Mouse (Mus musculus) thymus, adult 18-20 months (tissue): ENCODE results near the gene Pdzrn4.

Experiments used
- DNase-seq, 2 experiments: peaks; one replicate each; pipeline ENCODE4 v3.0.0; 2022; ENCODE audit warnings: mixed read lengths in 2 of 2

Gene Pdzrn4

GRCm38 (mm10) chr15:92587431-92587830 lies 190.8 kb downstream of the Pdzrn4 start:
- DNase-seq: no peak

GRCm38 (mm10) chr15:92594721-92595120 lies 198.0 kb downstream of the Pdzrn4 start:
- no peak for DNase-seq

GRCm38 (mm10) chr15:92597011-92597780 lies 200.5 kb downstream of the Pdzrn4 start:
- no peak for DNase-seq

GRCm38 (mm10) chr15:92598380-92599295 lies 202.0 kb downstream of the Pdzrn4 start:
- DNase-seq: no peak

- DNase-seq: no peak
Observed at GRCm38 (mm10) chr15:92599381-92599780, 202.7 kb downstream of the Pdzrn4 start.

GRCm38 (mm10) chr15:92610866-92611265 lies 214.2 kb downstream of the Pdzrn4 start:
- DNase-seq: no peak

GRCm38 (mm10) chr15:92612386-92612785 lies 215.7 kb downstream of the Pdzrn4 start:
- no peak for DNase-seq

- no peak for DNase-seq
Observed at GRCm38 (mm10) chr15:92613228-92613627, 216.5 kb downstream of the Pdzrn4 start.

GRCm38 (mm10) chr15:92621731-92622234 lies 225.1 kb downstream of the Pdzrn4 start:
- DNase-seq: no peak

GRCm38 (mm10) chr15:92622323-92622722 lies 225.6 kb downstream of the Pdzrn4 start:
- no peak for DNase-seq

- DNase-seq: no peak
Observed at GRCm38 (mm10) chr15:92629172-92629571, 232.5 kb downstream of the Pdzrn4 start.

- DNase-seq: no peak
Observed at GRCm38 (mm10) chr15:92634044-92634610, 237.4 kb downstream of the Pdzrn4 start.

- no peak for DNase-seq
Observed at GRCm38 (mm10) chr15:92640212-92641082, 243.8 kb downstream of the Pdzrn4 start.

- no peak for DNase-seq
Observed at GRCm38 (mm10) chr15:92671279-92672051, 274.8 kb downstream of the Pdzrn4 start.

- no peak for DNase-seq
Observed at GRCm38 (mm10) chr15:92676096-92676495, 279.4 kb downstream of the Pdzrn4 start.

- no peak for DNase-seq
Observed at GRCm38 (mm10) chr15:92678377-92678776, 281.7 kb downstream of the Pdzrn4 start.

GRCm38 (mm10) chr15:92679541-92679940 lies 282.9 kb downstream of the Pdzrn4 start:
- DNase-seq: no peak

- no peak for DNase-seq
Observed at GRCm38 (mm10) chr15:92696276-92696956, 299.7 kb downstream of the Pdzrn4 start.

GRCm38 (mm10) chr15:92704146-92704545 lies 307.5 kb downstream of the Pdzrn4 start:
- no peak for DNase-seq

- no peak for DNase-seq
Observed at GRCm38 (mm10) chr15:92738676-92739075, 342.0 kb downstream of the Pdzrn4 start.

- DNase-seq: no peak
Observed at GRCm38 (mm10) chr15:92739887-92740286, 343.2 kb downstream of the Pdzrn4 start.
